Mouse (Mus musculus): ENCODE results near the gene Prok2. TPM values are rescaled to one million over a fixed set of nuclear protein-coding genes. Genes with fewer than 3 reads are reported as not detected.
A peak's percentile ranks its signal among the peaks of the same experiment; 100 is the strongest.

Gene Prok2
- polyA plus RNA-seq, 1 experiment from 2014 or later: 1.5 TPM

- Histone ChIP-seq H3K9ac (ENCODE audit: low read length) (no peak overlapping the region), H3K4me2 (ENCODE audit: low read length) (no peak overlapping the region), H3K4me3 (ENCODE audit: low read depth, low read length) (no peak overlapping the region), H3K4me1 (ENCODE audit: control insufficient read depth, insufficient read depth, low read length) (no peaks in the 10 kb centered on the region), H3K27me3 (replicated peaks; ENCODE audit: control insufficient read depth, insufficient read depth, low read length) (no peaks in the 10 kb centered on the region), H3K36me3 (ENCODE audit: control insufficient read depth, insufficient read depth, low read length) (no peaks in the 10 kb centered on the region), H3K27ac (ENCODE audit: low read depth, low read length) (no peak overlapping the region), H3K9me3 (replicated peaks; ENCODE audit: control insufficient read depth, low read length) (no peaks in the 10 kb centered on the region)
- DNase-seq (ENCODE audit: low spot score) (no peak), ATAC-seq (no peak)
- WGBS: 81% methylated on average over 5 of the region's 5 CpGs
Measured at GRCm38 (mm10) chr6:99734666-99735065, 8.5 kb upstream of the Prok2 start.

GRCm38 (mm10) chr6:99732673-99733072 is 6.5 kb upstream of the Prok2 start:
- H3K27me3 ChIP-seq (replicated peaks; ENCODE audit: control insufficient read depth, insufficient read depth, low read length): 0 out of 2 replicates have a peak, but pooled peaks cover 7% of the 10 kb centered on the region
- DNase-seq (ENCODE audit: low spot score) (peak; percentile 12), ATAC-seq (no peak)
- no peaks in the 10 kb centered on the region for H3K4me1 ChIP-seq (ENCODE audit: control insufficient read depth, insufficient read depth, low read length)
- no peak overlapping the region for H3K9ac ChIP-seq (ENCODE audit: low read length)
- H3K4me3 ChIP-seq (ENCODE audit: low read depth, low read length): no peak overlapping the region
- 62% methylated on average over 8 of the region's 8 CpGs for WGBS
- no peak overlapping the region for H3K27ac ChIP-seq (ENCODE audit: low read depth, low read length)
- no peaks in the 10 kb centered on the region for H3K9me3 ChIP-seq (replicated peaks; ENCODE audit: control insufficient read depth, low read length)
- no peaks in the 10 kb centered on the region for H3K36me3 ChIP-seq (ENCODE audit: control insufficient read depth, insufficient read depth, low read length)
- no peak overlapping the region for H3K4me2 ChIP-seq (ENCODE audit: low read length)

GRCm38 (mm10) chr6:99731926-99732325 is 5.7 kb upstream of the Prok2 start:
- DNase-seq (ENCODE audit: low spot score) (no peak), ATAC-seq (no peak)
- Histone ChIP-seq H3K27me3 (replicated peaks; ENCODE audit: control insufficient read depth, insufficient read depth, low read length) (0 out of 2 replicates have a peak, but pooled peaks cover 7% of the 10 kb centered on the region), H3K36me3 (ENCODE audit: control insufficient read depth, insufficient read depth, low read length) (no peaks in the 10 kb centered on the region), H3K9me3 (replicated peaks; ENCODE audit: control insufficient read depth, low read length) (no peaks in the 10 kb centered on the region), H3K4me1 (ENCODE audit: control insufficient read depth, insufficient read depth, low read length) (no peaks in the 10 kb centered on the region), H3K4me2 (ENCODE audit: low read length) (no peak overlapping the region), H3K27ac (ENCODE audit: low read depth, low read length) (no peak overlapping the region), H3K9ac (ENCODE audit: low read length) (no peak overlapping the region), H3K4me3 (ENCODE audit: low read depth, low read length) (no peak overlapping the region)
- 74% methylated on average over 4 of the region's 4 CpGs for WGBS

- Histone ChIP-seq H3K9ac (ENCODE audit: low read length) (no peak overlapping the region), H3K9me3 (replicated peaks; ENCODE audit: control insufficient read depth, low read length) (no peaks in the 10 kb centered on the region), H3K27me3 (replicated peaks; ENCODE audit: control insufficient read depth, insufficient read depth, low read length) (peaks cover 10% of the 10 kb centered on the region; the same call in 1 of the 2 replicates), H3K4me2 (ENCODE audit: low read length) (no peak overlapping the region), H3K4me1 (ENCODE audit: control insufficient read depth, insufficient read depth, low read length) (peaks cover 3% of the 10 kb centered on the region; the same call in 1 of the 2 replicates), H3K4me3 (ENCODE audit: low read depth, low read length) (no peak overlapping the region), H3K36me3 (ENCODE audit: control insufficient read depth, insufficient read depth, low read length) (no peaks in the 10 kb centered on the region), H3K27ac (ENCODE audit: low read depth, low read length) (no peak overlapping the region)
- WGBS: 90% methylated on average over 4 of the region's 4 CpGs
- no peak for ATAC-seq
- DNase-seq (ENCODE audit: low spot score): no peak
Measured at GRCm38 (mm10) chr6:99729853-99730252, 3.7 kb upstream of the Prok2 start.

GRCm38 (mm10) chr6:99726576-99727303 is 548 bp upstream of the Prok2 start:
- Histone ChIP-seq H3K27ac (ENCODE audit: low read depth, low read length) (no peak overlapping the region), H3K9me3 (replicated peaks; ENCODE audit: control insufficient read depth, low read length) (no peaks in the 10 kb centered on the region), H3K27me3 (replicated peaks; ENCODE audit: control insufficient read depth, insufficient read depth, low read length) (peaks cover 10% of the 10 kb centered on the region; the same call in 1 of the 2 replicates), H3K4me3 (ENCODE audit: low read depth, low read length) (peak overlapping the region; percentile 46), H3K9ac (ENCODE audit: low read length) (peak overlapping the region; percentile 68), H3K36me3 (ENCODE audit: control insufficient read depth, insufficient read depth, low read length) (no peaks in the 10 kb centered on the region), H3K4me2 (ENCODE audit: low read length) (peak overlapping the region; percentile 98), H3K4me1 (ENCODE audit: control insufficient read depth, insufficient read depth, low read length) (peaks cover 3% of the 10 kb centered on the region; the same call in 1 of the 2 replicates)
- peak; percentile 52; the same call in 1 of the 2 replicates for ATAC-seq
- peak; percentile 28 for DNase-seq (ENCODE audit: low spot score)
- WGBS: 3% methylated on average over 22 of the region's 22 CpGs

- 85% methylated on average over 9 of the region's 9 CpGs for WGBS
Measured at GRCm38 (mm10) chr6:99722390-99722789, 3.8 kb downstream of the Prok2 start.

GRCm38 (mm10) chr6:99721032-99721431 is 5.2 kb downstream of the Prok2 start:
- 92% methylated on average over 9 of the region's 9 CpGs for WGBS
- Histone ChIP-seq H3K4me1 (ENCODE audit: control insufficient read depth, insufficient read depth, low read length) (no peaks in the 10 kb centered on the region), H3K36me3 (ENCODE audit: control insufficient read depth, insufficient read depth, low read length) (no peaks in the 10 kb centered on the region), H3K9ac (ENCODE audit: low read length) (no peak overlapping the region), H3K9me3 (replicated peaks; ENCODE audit: control insufficient read depth, low read length) (no peaks in the 10 kb centered on the region), H3K27ac (ENCODE audit: low read depth, low read length) (no peak overlapping the region), H3K4me3 (ENCODE audit: low read depth, low read length) (no peak overlapping the region), H3K27me3 (replicated peaks; ENCODE audit: control insufficient read depth, insufficient read depth, low read length) (peaks cover 3% of the 10 kb centered on the region; the same call in 1 of the 2 replicates), H3K4me2 (ENCODE audit: low read length) (no peak overlapping the region)
- DNase-seq (ENCODE audit: low spot score) (no peak), ATAC-seq (no peak)

More at GRCm38 (mm10) chr6:99722390-99722789, 3.8 kb downstream of the Prok2 start:
- Histone ChIP-seq H3K36me3 (ENCODE audit: control insufficient read depth, insufficient read depth, low read length) (no peaks in the 10 kb centered on the region), H3K4me2 (ENCODE audit: low read length) (no peak overlapping the region), H3K9ac (ENCODE audit: low read length) (no peak overlapping the region), H3K9me3 (replicated peaks; ENCODE audit: control insufficient read depth, low read length) (no peaks in the 10 kb centered on the region), H3K27me3 (replicated peaks; ENCODE audit: control insufficient read depth, insufficient read depth, low read length) (peaks cover 3% of the 10 kb centered on the region; the same call in 1 of the 2 replicates), H3K27ac (ENCODE audit: low read depth, low read length) (no peak overlapping the region), H3K4me3 (ENCODE audit: low read depth, low read length) (no peak overlapping the region), H3K4me1 (ENCODE audit: control insufficient read depth, insufficient read depth, low read length) (peaks cover 3% of the 10 kb centered on the region; the same call in 1 of the 2 replicates)
- ATAC-seq: no peak
- DNase-seq (ENCODE audit: low spot score): no peak

- ATAC-seq: no peak
- no peak overlapping the region for H3K9ac ChIP-seq (ENCODE audit: low read length)
- no peak for DNase-seq (ENCODE audit: low spot score)
- H3K4me3 ChIP-seq (ENCODE audit: low read depth, low read length): no peak overlapping the region
- no peak overlapping the region for H3K4me2 ChIP-seq (ENCODE audit: low read length)
- no peaks in the 10 kb centered on the region for H3K27me3 ChIP-seq (replicated peaks; ENCODE audit: control insufficient read depth, insufficient read depth, low read length)
- H3K27ac ChIP-seq (ENCODE audit: low read depth, low read length): no peak overlapping the region
- H3K9me3 ChIP-seq (replicated peaks; ENCODE audit: control insufficient read depth, low read length): no peaks in the 10 kb centered on the region
- no peaks in the 10 kb centered on the region for H3K4me1 ChIP-seq (ENCODE audit: control insufficient read depth, insufficient read depth, low read length)
- WGBS: 75% methylated on average over 6 of the region's 6 CpGs
- H3K36me3 ChIP-seq (ENCODE audit: control insufficient read depth, insufficient read depth, low read length): no peaks in the 10 kb centered on the region
Measured at GRCm38 (mm10) chr6:99715913-99716312, 10.3 kb downstream of the Prok2 start.

GRCm38 (mm10) chr6:99715191-99715590 is 11.0 kb downstream of the Prok2 start:
- H3K9me3 ChIP-seq (replicated peaks; ENCODE audit: control insufficient read depth, low read length): no peaks in the 10 kb centered on the region
- 62% methylated on average over 6 of the region's 6 CpGs for WGBS
- no peak for ATAC-seq

More at GRCm38 (mm10) chr6:99715191-99715590, 11.0 kb downstream of the Prok2 start:
- Histone ChIP-seq H3K4me3 (ENCODE audit: low read depth, low read length) (no peak overlapping the region), H3K9ac (ENCODE audit: low read length) (no peak overlapping the region), H3K27ac (ENCODE audit: low read depth, low read length) (no peak overlapping the region), H3K36me3 (ENCODE audit: control insufficient read depth, insufficient read depth, low read length) (no peaks in the 10 kb centered on the region), H3K4me1 (ENCODE audit: control insufficient read depth, insufficient read depth, low read length) (no peaks in the 10 kb centered on the region), H3K4me2 (ENCODE audit: low read length) (no peak overlapping the region), H3K27me3 (replicated peaks; ENCODE audit: control insufficient read depth, insufficient read depth, low read length) (no peaks in the 10 kb centered on the region)
- DNase-seq (ENCODE audit: low spot score): no peak

Data from forebrain, embryonic 14.5 days (tissue).